Mouse (Mus musculus) central nervous system, embryonic 14 days (tissue): ENCODE results near the gene Tmem254b. TPM values are rescaled to one million over a fixed set of nuclear protein-coding genes. Genes with fewer than 3 reads are reported as not detected.

Source experiments
- polyA plus RNA-seq: library from polyadenylated mRNA; depleted of rRNA; stranded (reverse); fragments of >200 nt; gene quantifications from 2 replicates; pipeline ENCODE4 v1.2.3, GENCODE M21; 2012; rRNA removed

The Tmem254b gene
- polyA plus RNA-seq = 14.6 and 19.7 TPM in 2 replicates

GRCm38 (mm10) chr14:26206926-26207247, at the start of gene Tmem254b:
TSS of gene Tmem254b (minus strand) at chr14:26207041.

DNA sequence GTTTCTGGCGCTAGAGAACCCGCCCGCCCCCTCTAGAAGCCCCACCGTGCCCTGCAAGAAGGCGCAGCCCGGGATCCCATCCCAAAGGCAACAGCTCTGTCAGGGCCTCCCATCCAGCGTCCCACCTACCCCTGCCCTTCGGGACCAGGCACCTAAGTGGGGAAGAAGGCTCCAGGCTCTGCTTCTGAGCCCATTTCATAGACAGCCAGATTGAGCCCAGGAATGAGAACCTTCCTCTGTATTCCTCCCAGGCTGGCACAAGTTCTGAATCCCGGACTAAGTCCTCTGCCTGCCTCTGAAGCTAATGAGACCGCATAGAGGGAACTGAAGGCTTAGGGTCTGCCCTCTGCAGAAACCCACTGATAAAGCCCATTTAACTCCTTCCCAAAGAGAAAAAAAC, 24.5 kb downstream of the Tmem254b start, which contains the start of gene Plac9b:
Plac9b (minus strand) TSS at position 101 of the 400 bp plus-strand sequence.

Other genes with a start within 250 kb of the Tmem254b start
- gene Duxbl1, start 228.5 kb downstream of the Tmem254b start, polyA plus RNA-seq = 8.9 and 10.5 TPM in 2 replicates
- gene Gm9780, start 164.3 kb downstream of the Tmem254b start, polyA plus RNA-seq = 5.6 and 10.3 TPM in 2 replicates
- gene Tmem254c, start 139.7 kb downstream of the Tmem254b start, polyA plus RNA-seq = not detected in 2 replicates
- gene Cphx2, start 125.5 kb downstream of the Tmem254b start, polyA plus RNA-seq = not detected in 2 replicates
- not detected in 2 replicates for gene Cphx3, start 124.7 kb downstream of the Tmem254b start, polyA plus RNA-seq
- gene Duxbl2, start 88.7 kb downstream of the Tmem254b start, polyA plus RNA-seq = not detected in 2 replicates
- 4.6 and 9.1 TPM in 2 replicates for gene Plac9b, start 24.6 kb downstream of the Tmem254b start, polyA plus RNA-seq
- gene Duxbl3, start 50.9 kb upstream of the Tmem254b start, polyA plus RNA-seq = 7.1 and 8.2 TPM in 2 replicates